Mouse (Mus musculus) cerebellum, postnatal 4 days (tissue): ENCODE measurements around the gene Rbbp4.

ENCODE experiments used
- DNase-seq, 2 experiments: peaks; one replicate each; pipeline ENCODE4 v3.0.0; 2022; ENCODE audit warnings: low spot score in 2 of 2, mixed read lengths in 1 of 2

The Rbbp4 gene

DNA sequence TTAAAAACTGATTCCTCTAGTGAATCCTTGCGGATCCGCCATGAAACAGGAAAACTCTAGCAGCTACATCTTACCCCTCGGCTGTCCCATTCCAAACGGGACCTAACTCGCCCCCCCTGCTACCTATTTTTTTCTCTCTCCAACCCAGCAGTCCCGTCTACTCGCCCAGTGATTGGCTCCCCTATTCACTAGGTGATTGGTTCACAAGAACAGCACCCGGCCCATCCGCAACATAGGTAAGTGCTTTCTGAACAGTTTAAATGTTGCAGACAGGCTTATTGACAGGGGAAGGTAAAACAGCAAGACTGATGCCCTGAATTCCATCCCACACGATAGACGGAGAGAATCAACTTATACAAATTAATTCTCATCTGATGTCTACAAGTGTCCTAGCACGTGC, 18.0 kb upstream of the Rbbp4 start:
- DNase-seq: no peak

- no peak for DNase-seq
Measured at GRCm38 (mm10) chr4:129351111-129351510, 15.9 kb upstream of the Rbbp4 start.

- DNase-seq: peak; percentile 43 to 81
Measured at GRCm38 (mm10) chr4:129350644-129351043, 15.5 kb upstream of the Rbbp4 start.

GRCm38 (mm10) chr4:129346481-129347154, 11.4 kb upstream of the Rbbp4 start:
- no peak for DNase-seq

DNA sequence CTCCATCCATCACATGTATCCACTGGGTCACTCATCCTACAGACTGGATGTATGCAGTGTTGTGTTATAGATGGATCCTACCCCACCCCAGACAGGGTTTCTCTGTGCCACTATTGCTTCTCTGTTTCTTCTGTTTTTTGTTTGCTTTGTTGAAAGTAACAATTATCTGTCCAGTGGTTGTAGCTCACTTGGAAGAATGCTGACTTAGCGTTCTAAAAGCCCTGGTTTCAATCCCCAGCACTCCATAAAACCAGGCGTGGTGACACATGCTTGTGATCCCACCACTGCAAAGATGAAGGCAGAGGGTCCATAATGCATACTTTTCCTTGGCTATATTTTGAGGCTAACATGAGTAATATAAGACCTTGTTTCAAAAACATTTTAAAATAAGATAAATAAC, 7.5 kb upstream of the Rbbp4 start:
- DNase-seq: no peak

DNA sequence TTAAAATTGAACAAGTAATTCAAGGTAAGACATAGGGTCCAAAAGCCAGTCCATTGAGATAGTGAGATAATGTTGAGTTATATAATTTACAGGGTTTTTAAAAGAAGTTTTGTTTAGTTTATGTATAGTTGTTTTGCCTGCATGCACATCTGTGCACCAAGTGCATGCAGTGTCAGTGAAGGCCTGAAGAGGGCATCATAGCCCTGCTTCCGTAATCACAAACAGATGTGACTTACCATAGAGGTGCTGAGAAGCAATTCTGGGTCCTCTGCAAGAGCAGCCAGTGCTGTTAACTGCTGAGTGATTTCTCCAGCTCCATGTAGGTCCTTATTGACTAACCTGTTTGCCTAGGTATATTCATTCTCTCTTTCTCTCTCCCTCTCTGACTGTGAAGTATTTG, 6.7 kb upstream of the Rbbp4 start:
- DNase-seq: no peak

GRCm38 (mm10) chr4:129339743-129340142, 4.6 kb upstream of the Rbbp4 start:
- no peak for DNase-seq

GRCm38 (mm10) chr4:129336291-129336690, 1.1 kb upstream of the Rbbp4 start:
- DNase-seq: peak in 1 of 2 experiments; percentile 17

DNA sequence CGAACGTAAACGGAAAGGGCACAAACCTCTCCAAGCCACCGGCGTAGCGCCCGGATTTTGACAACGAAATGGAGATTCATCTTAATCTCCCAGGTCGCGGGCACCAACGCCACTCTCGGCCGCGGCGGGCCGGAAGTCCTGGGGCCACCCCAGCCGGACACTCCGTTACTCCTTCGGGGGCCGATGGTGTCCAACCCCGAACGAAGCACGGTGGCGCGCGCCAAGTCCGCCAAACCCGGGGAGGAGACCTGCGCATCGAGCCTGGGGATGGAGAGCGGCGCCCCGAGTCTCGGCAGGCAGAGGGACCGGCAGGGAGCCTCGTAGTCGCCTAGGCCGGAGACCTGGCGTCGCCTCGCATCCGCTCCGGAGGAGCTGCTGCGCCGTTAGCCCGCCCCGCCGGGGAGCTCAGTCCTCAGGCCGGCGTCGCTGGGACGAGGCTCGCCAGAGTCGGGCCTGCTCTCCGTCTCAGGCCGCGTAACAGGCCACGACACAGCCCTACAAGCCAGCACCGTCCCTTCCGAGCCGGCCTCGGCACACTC, 424 bp downstream of the Rbbp4 start:
- DNase-seq: peak in 1 of 2 experiments; percentile 33

DNA sequence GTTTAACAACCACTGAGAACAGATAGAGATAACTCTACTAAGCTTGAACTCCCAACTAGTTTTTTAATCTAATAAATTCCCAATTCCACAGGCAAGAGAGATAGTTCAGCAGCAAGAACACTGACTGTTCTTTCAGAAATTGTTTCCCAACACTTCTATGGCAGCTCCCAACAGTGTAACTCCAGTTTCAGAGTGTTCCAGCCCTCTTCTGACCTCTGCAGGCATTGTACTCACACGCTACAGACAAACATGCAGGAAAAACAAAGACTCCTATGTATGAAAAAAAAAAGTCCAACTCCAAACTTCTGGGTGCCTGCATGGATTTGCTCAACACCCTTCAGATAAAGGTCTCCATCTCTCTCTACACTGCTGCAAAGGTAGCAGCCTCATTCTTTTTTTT, 2.3 kb downstream of the Rbbp4 start:
- no peak for DNase-seq

DNA sequence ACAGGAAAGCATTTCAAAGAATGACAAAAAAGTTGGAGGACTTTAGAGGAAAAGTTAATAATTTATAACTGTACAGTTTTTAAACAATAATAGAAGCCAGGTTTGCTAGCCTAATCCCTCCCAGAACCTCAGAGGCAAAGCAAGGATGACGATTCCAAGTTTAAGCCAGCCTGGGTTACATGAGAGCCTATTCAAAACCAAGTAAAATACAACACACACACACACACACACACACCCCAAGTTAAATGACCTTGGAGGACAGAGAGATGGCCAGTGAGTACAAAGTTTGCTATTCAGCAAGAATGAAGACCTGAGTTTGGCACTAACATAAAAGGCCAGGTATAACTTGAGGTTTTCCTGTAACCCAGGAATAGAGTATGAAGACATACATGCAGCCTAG, 9.0 kb downstream of the Rbbp4 start:
- no peak for DNase-seq

DNA sequence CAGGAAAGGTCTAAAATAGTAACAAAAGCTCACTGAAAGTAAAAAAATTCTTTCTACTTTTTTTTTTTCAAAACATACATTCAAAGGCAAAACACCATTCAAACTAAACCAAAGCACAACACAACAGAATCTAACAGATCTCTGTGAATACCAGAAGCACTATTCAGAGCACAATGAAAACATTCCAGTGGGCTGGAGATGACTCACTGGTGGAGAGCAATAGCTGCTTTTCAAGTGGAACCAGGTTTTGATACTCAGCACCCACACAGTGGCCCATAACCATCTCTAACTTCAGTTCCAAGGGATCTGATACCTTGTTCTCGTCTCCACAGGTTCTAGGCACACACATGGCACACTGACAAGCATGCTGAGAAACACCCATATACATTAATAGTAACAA, 10.4 kb downstream of the Rbbp4 start:
- DNase-seq: no peak

- no peak for DNase-seq
Measured at GRCm38 (mm10) chr4:129323491-129323890, 11.7 kb downstream of the Rbbp4 start.

DNA sequence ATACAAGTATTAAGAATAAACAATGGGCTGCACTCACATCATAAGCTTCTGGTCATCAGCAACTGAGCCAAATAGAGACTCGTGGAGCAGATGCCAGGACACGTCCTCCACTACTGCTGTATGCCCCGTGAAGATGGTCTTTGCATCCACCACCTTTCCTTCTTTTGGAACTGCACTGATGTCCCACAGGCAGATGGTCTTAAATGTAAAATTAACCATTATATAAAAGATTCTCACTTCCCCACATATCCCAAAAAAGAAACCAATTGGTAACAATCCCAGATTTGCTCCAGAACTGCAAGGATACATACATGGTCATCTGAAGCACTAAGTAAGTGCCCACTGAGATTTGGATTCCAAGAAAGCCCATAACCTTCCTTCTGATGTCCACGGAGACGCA, 13.1 kb downstream of the Rbbp4 start:
- no peak for DNase-seq

DNA sequence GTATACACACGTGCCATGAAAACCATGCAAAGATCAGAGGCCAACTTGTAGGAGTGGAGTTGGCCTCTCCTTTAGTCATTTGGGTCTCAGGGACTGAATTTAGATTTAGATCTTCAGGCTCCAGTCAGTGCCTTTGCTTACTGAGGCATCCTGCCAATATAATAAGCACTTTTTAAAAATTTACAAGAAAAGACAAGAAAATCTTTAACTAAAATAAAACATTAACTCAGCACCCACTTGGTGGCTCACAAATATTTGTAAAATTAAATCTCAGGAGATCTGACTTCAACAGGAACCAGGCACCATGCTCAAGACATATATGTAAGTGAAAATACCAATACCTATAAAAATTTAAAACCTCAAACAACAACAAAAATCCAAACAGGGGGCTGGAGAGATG, 14.3 kb downstream of the Rbbp4 start:
- DNase-seq: no peak

DNA sequence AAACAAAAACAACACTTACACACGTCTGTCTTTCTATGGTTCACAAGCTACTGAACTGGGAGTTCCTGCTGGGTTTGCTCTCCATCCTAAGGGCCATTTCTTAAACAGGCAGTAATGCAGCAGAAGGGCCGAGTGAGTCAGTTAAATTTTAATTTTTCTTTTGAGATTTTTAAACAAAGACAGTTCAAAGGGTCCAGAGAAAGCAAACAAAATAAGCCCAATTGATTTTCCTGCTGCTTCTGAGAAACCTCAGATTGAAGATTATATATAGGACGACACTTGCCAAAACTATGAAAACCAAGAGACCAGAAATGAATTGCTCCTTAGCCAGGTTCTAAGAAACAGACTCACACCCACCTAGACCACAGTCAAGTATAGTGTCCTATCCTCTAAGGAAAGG, 21.3 kb downstream of the Rbbp4 start:
- DNase-seq: no peak

- DNase-seq: no peak
Measured at GRCm38 (mm10) chr4:129307936-129308335, 27.2 kb downstream of the Rbbp4 start.

GRCm38 (mm10) chr4:129304306-129304705, 30.9 kb downstream of the Rbbp4 start:
- DNase-seq: no peak

- DNase-seq: no peak
Measured at GRCm38 (mm10) chr4:129303816-129304215, 31.4 kb downstream of the Rbbp4 start.

- DNase-seq: no peak
Measured at GRCm38 (mm10) chr4:129303401-129303800, 31.8 kb downstream of the Rbbp4 start.

DNA sequence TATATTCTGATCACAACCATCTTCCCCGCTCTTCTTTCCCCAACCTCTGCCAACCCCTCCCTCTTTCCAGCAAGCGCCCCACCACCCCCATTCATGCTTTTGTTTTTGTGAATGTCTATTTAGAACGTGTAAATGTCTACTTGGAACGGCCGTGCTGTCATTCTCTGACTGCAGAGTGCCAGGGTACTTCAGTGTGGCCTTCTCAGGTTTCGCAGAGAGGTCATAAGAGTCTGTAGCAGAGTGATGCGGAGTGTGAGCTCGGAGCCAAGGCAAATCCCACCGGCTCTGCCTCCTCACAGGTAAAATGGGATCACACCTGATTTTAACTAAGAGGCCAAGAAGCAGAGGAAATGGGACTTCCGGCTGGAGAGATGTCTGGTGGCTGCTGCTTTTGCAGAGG, 36.0 kb downstream of the Rbbp4 start:
- no peak for DNase-seq

- no peak for DNase-seq
Measured at GRCm38 (mm10) chr4:129297724-129298123, 37.4 kb downstream of the Rbbp4 start.

DNA sequence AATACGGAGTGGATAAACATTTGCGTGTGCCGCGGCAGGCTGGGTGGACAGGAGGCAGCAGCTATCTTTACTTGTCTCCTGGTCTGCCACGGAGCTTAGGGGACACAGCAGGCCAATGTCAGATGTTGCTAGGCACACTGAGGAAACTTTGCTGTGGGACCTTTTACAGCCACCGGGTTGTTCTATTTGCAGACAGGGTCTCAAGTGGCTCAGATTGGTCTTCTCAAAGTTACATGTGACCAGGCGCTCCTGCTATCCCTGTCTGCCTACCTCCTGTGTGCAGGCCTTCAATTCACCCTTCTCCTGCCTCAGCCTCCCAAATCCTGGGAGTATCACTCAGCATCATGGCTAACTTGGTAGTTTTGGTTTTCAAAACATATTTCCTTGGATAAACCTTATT, 39.1 kb downstream of the Rbbp4 start:
- no peak for DNase-seq

- DNase-seq: no peak
Measured at GRCm38 (mm10) chr4:129295188-129295587, 40.0 kb downstream of the Rbbp4 start.
